Mouse (Mus musculus): ENCODE results near the gene Skap1. TPM values are rescaled to one million over a fixed set of nuclear protein-coding genes. Genes with fewer than 3 reads are reported as not detected.

The Skap1 gene
- polyA plus RNA-seq, 1 experiment from 2014 or later, result 2.8 TPM

DNA sequence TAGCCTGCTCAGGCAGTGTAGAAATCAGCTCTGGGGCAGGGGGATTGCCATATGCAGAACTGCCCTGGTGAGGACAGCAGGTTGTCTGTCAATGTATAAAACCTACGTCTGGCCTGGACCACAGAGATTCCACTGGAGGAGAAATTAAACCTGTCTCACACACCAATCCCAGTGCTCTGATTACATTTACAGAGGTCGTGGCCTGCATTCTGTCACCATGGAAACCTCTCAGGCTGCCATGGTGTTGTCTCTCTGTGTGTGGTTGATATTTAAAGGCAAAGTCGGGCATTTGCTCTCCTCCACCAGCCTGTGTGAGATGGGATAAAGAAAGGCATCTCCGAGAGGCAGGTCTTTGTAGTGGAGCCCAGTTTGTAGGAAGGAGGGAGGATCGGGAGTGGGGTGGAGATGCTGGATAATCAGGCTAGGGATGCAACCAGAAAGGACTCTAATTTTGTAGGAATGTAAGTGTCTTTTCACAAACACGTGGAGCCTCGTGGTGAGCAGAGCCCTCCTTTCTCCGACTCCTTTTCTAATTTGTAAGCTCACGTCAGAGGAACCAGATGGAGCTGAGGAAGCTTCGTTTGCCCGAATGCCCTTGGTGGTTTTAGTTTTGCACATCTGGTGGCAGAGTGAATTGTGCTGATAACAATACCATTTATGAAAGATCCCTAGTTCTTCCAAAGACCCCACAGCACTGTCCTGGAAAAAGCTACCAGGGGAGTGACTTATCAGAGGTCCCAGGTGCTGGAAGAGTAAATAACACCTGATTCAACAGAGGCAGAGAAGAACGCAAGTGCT is 7.7 kb upstream of the Skap1 start:
- Histone ChIP-seq H3K9me3 (replicated peaks; ENCODE audit: control insufficient read depth, low read length) (no peaks in the 10 kb centered on the region), H3K9ac (ENCODE audit: low read length) (0 out of 2 replicates have a peak overlapping the region, but pooled peaks have one; percentile 5), H3K36me3 (ENCODE audit: control insufficient read depth, insufficient read depth, low read length) (no peaks in the 10 kb centered on the region), H3K27me3 (replicated peaks; ENCODE audit: control insufficient read depth, insufficient read depth, low read length) (no peaks in the 10 kb centered on the region), H3K4me3 (ENCODE audit: low read depth, low read length) (no peak overlapping the region), H3K27ac (ENCODE audit: low read depth, low read length) (peak overlapping the region; percentile 77), H3K4me2 (ENCODE audit: low read length) (no peak overlapping the region), H3K4me1 (ENCODE audit: control insufficient read depth, insufficient read depth, low read length) (peaks cover 17% of the 10 kb centered on the region)
- ATAC-seq, result peak; percentile 72; the same call in 1 of the 2 replicates
- 25% methylated on average over 12 of the region's 12 CpGs for WGBS
- DNase-seq (ENCODE audit: low spot score), result peak; percentile 77

DNA sequence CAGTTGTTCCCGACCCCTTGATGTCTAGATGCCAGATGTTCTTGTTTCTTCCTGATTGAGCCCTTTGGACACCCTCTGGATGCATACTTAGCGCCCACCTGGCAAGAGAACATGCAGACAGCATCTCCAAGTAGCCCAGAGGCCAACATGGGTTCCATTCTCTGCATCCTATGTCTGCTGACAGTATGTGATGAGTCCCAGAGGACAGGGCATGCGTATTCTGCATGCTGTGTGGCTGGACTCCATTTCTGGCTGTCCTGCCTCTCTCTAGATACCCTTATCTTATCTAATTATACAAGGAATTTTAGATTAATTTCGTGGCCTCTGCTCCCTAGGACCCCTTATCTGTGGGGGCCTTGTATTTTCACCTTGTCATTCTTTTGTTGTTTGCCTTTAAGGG is 2.6 kb upstream of the Skap1 start:
- Histone ChIP-seq H3K36me3 (ENCODE audit: control insufficient read depth, insufficient read depth, low read length) (no peaks in the 10 kb centered on the region), H3K9me3 (replicated peaks; ENCODE audit: control insufficient read depth, low read length) (no peaks in the 10 kb centered on the region), H3K27ac (ENCODE audit: low read depth, low read length) (peak overlapping the region; percentile 83), H3K27me3 (replicated peaks; ENCODE audit: control insufficient read depth, insufficient read depth, low read length) (peaks cover 2% of the 10 kb centered on the region; the same call in 1 of the 2 replicates), H3K9ac (ENCODE audit: low read length) (no peak overlapping the region), H3K4me3 (ENCODE audit: low read depth, low read length) (no peak overlapping the region), H3K4me1 (ENCODE audit: control insufficient read depth, insufficient read depth, low read length) (peaks cover 38% of the 10 kb centered on the region), H3K4me2 (ENCODE audit: low read length) (peak overlapping the region; percentile 21)
- WGBS, result 40% methylated on average over 4 of the region's 4 CpGs
- peak; percentile 23; the same call in 1 of the 2 replicates for ATAC-seq
- no peak for DNase-seq (ENCODE audit: low spot score)

DNA sequence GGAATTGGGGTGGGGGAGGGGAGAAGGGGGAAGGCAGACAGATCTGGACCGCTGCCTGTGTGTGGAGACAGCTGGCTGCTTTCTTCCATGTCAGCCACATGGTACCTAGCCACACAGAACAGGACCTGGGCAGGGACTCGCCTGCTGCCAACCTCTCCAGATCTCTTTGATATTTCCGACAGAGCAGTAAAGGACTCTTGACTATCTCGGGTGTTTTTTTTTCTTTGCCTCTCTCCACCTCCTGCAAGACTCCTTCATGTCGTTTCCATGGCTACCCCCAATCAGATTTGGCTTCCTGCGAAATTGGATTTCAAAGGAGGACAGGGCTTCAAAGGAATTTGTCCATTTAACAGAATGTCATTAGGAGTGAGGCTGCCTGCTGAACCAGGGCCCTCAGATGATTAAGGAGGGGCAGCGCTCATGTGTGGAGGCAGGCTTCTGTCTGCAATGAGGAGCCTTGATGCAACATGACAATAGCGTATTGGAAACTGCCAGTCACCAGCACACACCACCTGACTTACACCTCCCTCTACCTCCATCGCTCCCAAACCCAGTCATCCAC is 2.1 kb upstream of the Skap1 start:
- H3K4me1 ChIP-seq (ENCODE audit: control insufficient read depth, insufficient read depth, low read length), result peaks cover 35% of the 10 kb centered on the region
- DNase-seq (ENCODE audit: low spot score), result peak; percentile 91
- H3K4me3 ChIP-seq (ENCODE audit: low read depth, low read length), result no peak overlapping the region
- H3K27me3 ChIP-seq (replicated peaks; ENCODE audit: control insufficient read depth, insufficient read depth, low read length), result peaks cover 2% of the 10 kb centered on the region; the same call in 1 of the 2 replicates
- peak; percentile 72 for ATAC-seq
- H3K9me3 ChIP-seq (replicated peaks; ENCODE audit: control insufficient read depth, low read length), result no peaks in the 10 kb centered on the region
- peak overlapping the region; percentile 21 for H3K4me2 ChIP-seq (ENCODE audit: low read length)
- no peaks in the 10 kb centered on the region for H3K36me3 ChIP-seq (ENCODE audit: control insufficient read depth, insufficient read depth, low read length)
- H3K27ac ChIP-seq (ENCODE audit: low read depth, low read length), result peak overlapping the region; percentile 83
- WGBS, result 2% methylated on average over 9 of the region's 9 CpGs
- no peak overlapping the region for H3K9ac ChIP-seq (ENCODE audit: low read length)

DNA sequence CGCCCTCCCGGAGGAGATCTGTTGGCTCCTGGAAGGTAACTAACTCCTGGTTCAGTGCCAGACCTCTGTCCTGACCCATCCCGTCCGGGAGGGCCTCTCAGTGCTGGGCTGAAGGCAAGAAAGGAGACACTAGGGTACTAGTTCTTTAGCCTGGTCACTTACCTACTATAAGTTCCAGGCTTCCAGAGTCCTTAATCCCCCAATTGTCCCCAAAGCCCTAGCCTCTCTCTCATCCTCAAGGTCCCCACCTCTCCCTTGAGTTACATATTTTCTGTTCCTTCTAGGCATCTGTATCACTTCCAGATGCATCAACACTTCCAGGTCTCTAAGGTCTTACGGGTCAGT is 295 bp downstream of the Skap1 start:
- H3K36me3 ChIP-seq (ENCODE audit: control insufficient read depth, insufficient read depth, low read length), result no peaks in the 10 kb centered on the region
- H3K4me2 ChIP-seq (ENCODE audit: low read length), result peak overlapping the region; percentile 67
- 21% methylated on average over 5 of the region's 5 CpGs for WGBS
- H3K4me3 ChIP-seq (ENCODE audit: low read depth, low read length), result peak overlapping the region; percentile 31
- H3K9ac ChIP-seq (ENCODE audit: low read length), result peak overlapping the region; percentile 40
- DNase-seq (ENCODE audit: low spot score), result no peak
- H3K27ac ChIP-seq (ENCODE audit: low read depth, low read length), result no peak overlapping the region
- H3K27me3 ChIP-seq (replicated peaks; ENCODE audit: control insufficient read depth, insufficient read depth, low read length), result peaks cover 2% of the 10 kb centered on the region; the same call in 1 of the 2 replicates
- ATAC-seq, result no peak
- H3K4me1 ChIP-seq (ENCODE audit: control insufficient read depth, insufficient read depth, low read length), result peaks cover 33% of the 10 kb centered on the region
- H3K9me3 ChIP-seq (replicated peaks; ENCODE audit: control insufficient read depth, low read length), result no peaks in the 10 kb centered on the region

DNA sequence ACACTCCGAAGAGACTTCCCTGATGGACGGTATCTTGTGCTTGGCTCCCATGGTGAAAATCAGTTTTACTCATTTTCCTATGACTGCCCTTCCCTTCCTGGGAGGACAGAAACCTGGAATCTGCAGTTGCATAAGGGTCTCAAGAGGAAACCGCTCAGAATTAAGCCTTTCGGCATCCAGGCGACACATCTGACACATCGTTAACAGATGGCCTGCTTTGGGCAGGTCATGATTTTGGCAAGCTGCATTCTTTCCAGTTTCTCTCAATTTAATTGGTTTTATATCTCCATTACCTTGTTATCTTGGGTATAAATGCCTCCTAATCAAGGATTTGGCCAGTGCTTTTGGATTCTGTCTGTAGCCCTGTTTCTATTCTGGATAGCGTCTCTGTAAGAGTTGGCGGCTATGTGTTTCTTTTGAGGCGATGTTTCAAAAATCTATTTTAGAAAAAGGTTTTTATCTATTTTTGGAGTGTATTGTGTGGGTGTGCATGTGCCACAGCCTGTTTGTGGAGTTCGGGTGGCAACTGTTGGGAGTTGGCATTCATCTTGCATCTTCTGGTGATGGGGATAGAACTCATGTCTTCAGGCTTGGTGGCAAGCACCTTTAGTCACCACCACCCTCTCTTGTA is 1.1 kb downstream of the Skap1 start:
- Histone ChIP-seq H3K4me3 (ENCODE audit: low read depth, low read length) (no peak overlapping the region), H3K4me2 (ENCODE audit: low read length) (no peak overlapping the region), H3K27ac (ENCODE audit: low read depth, low read length) (0 out of 2 replicates have a peak overlapping the region, but pooled peaks have one; percentile 15), H3K4me1 (ENCODE audit: control insufficient read depth, insufficient read depth, low read length) (peaks cover 33% of the 10 kb centered on the region), H3K27me3 (replicated peaks; ENCODE audit: control insufficient read depth, insufficient read depth, low read length) (peaks cover 2% of the 10 kb centered on the region; the same call in 1 of the 2 replicates), H3K36me3 (ENCODE audit: control insufficient read depth, insufficient read depth, low read length) (no peaks in the 10 kb centered on the region), H3K9me3 (replicated peaks; ENCODE audit: control insufficient read depth, low read length) (no peaks in the 10 kb centered on the region), H3K9ac (ENCODE audit: low read length) (no peak overlapping the region)
- ATAC-seq (no peak), DNase-seq (ENCODE audit: low spot score) (no peak)
- WGBS, result 60% methylated on average over 10 of the region's 10 CpGs

DNA sequence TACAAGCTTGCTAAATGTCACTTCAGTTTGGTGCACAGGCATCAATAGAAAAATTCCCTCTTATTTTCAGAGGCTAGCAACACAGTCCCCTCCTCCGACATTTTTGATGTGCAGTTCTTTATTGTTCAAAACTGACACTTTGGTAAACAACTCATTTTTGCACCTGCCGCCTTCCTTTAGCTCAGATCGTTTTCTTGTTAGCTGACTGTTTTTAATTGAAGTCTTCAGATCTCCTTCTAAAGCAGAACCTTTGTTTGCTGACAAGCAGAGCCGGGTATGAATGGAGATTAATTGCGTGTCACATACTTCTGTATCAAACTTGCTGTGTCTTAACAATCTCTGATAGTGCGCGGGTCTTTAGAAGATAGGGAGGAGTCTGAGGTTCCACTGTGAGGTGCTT is 2.0 kb downstream of the Skap1 start:
- DNase-seq (ENCODE audit: low spot score) (peak; percentile 56), ATAC-seq (peak; percentile 29; the same call in 1 of the 2 replicates)
- no peaks in the 10 kb centered on the region for H3K36me3 ChIP-seq (ENCODE audit: control insufficient read depth, insufficient read depth, low read length)
- H3K9ac ChIP-seq (ENCODE audit: low read length), result no peak overlapping the region
- H3K27me3 ChIP-seq (replicated peaks; ENCODE audit: control insufficient read depth, insufficient read depth, low read length), result peaks cover 2% of the 10 kb centered on the region; the same call in 1 of the 2 replicates
- H3K4me1 ChIP-seq (ENCODE audit: control insufficient read depth, insufficient read depth, low read length), result peaks cover 32% of the 10 kb centered on the region
- no peaks in the 10 kb centered on the region for H3K9me3 ChIP-seq (replicated peaks; ENCODE audit: control insufficient read depth, low read length)
- H3K27ac ChIP-seq (ENCODE audit: low read depth, low read length), result no peak overlapping the region
- 6% methylated on average over 7 of the region's 7 CpGs for whole genome bisulfite sequencing
- no peak overlapping the region for H3K4me2 ChIP-seq (ENCODE audit: low read length)
- no peak overlapping the region for H3K4me3 ChIP-seq (ENCODE audit: low read depth, low read length)

DNA sequence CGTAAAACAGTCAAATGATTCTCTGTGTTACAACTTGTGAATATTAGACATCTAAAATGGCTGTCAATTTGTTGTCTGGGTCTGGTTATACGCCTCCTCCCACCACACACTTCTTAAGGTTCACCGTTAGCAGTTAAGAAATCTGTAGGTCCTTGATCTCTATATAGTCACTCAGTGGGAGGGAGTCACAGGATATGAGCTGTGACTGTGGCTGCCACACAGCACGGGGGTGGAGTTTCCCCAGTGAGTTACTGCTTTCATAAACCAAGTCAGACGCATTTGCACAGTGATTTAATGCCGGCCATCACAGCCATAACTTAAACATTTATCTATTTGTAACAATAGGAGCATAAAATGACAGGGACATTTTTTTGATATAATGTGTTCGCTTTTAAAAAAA is 2.6 kb downstream of the Skap1 start:
- H3K9ac ChIP-seq (ENCODE audit: low read length), result no peak overlapping the region
- H3K9me3 ChIP-seq (replicated peaks; ENCODE audit: control insufficient read depth, low read length), result no peaks in the 10 kb centered on the region
- ATAC-seq (no peak), DNase-seq (ENCODE audit: low spot score) (no peak)
- 47% methylated on average over 7 of the region's 7 CpGs for WGBS
- no peak overlapping the region for H3K4me2 ChIP-seq (ENCODE audit: low read length)
- no peak overlapping the region for H3K27ac ChIP-seq (ENCODE audit: low read depth, low read length)
- H3K27me3 ChIP-seq (replicated peaks; ENCODE audit: control insufficient read depth, insufficient read depth, low read length), result peaks cover 2% of the 10 kb centered on the region; the same call in 1 of the 2 replicates
- no peak overlapping the region for H3K4me3 ChIP-seq (ENCODE audit: low read depth, low read length)
- H3K4me1 ChIP-seq (ENCODE audit: control insufficient read depth, insufficient read depth, low read length), result peaks cover 26% of the 10 kb centered on the region
- H3K36me3 ChIP-seq (ENCODE audit: control insufficient read depth, insufficient read depth, low read length), result no peaks in the 10 kb centered on the region

DNA sequence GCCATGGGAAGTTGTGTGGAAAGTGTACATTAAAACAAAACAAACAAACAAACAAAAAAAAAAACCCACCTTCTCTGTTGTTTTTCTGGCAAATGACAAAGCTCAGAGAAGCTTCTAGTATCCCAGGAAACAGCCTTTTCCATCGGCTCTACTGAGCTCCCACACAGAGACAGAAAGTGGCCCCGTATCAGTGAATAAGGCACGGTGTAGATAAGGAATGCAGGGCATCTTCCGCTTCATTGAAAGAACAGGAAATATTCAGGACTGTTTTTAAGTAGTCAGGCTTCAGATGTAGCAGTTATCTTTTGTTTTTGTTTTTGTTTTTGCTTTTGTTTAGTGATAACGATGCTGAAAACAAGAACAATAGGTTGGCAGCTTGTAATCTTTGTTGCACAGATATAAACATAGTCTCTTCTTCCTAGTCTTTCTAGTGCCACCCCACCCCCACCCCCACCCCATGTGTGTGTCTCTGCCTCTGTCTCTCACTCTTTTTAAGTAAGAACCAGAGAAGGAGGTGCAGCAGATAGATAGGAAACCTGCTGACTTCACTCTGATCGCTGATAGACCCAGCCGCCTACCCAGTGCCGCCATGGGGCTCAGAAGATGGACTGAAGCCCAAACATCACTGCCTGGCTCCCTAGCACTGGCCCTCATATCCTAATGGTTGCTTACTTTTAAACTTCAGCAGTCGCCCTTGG is 3.8 kb downstream of the Skap1 start:
- Histone ChIP-seq H3K4me2 (ENCODE audit: low read length) (no peak overlapping the region), H3K4me3 (ENCODE audit: low read depth, low read length) (no peak overlapping the region), H3K4me1 (ENCODE audit: control insufficient read depth, insufficient read depth, low read length) (peaks cover 14% of the 10 kb centered on the region), H3K36me3 (ENCODE audit: control insufficient read depth, insufficient read depth, low read length) (no peaks in the 10 kb centered on the region), H3K27me3 (replicated peaks; ENCODE audit: control insufficient read depth, insufficient read depth, low read length) (peaks cover 1% of the 10 kb centered on the region; the same call in 1 of the 2 replicates), H3K27ac (ENCODE audit: low read depth, low read length) (no peak overlapping the region), H3K9me3 (replicated peaks; ENCODE audit: control insufficient read depth, low read length) (no peaks in the 10 kb centered on the region), H3K9ac (ENCODE audit: low read length) (no peak overlapping the region)
- ATAC-seq, result no peak
- no peak for DNase-seq (ENCODE audit: low spot score)
- WGBS, result 65% methylated on average over 9 of the region's 9 CpGs
